8 mouse cellular contexts compared by ENCODE assay signal in the genomic region with DNA sequence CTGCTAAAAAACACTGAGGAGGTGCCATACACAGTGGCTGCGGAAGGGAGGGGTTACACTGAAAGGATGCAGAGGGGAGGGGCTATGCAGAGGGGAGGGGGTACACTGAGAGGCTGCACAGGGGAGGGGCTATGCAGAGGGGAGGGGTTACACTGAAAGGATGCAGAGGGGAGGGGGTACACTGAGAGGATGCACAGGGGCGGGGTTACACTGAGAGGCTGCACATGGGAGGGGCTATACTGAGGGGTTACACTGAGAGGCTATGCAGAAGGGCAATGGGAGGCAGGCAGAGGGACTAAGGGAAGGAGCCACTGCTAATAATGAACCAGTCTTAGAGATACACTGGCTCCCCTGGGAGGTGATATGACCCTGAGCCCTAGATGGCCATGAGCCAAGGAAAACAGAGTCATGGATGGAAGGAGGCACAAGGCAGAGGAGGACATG. TPM values are rescaled to one million over a fixed set of nuclear protein-coding genes. Genes with fewer than 3 reads are reported as not detected.
DNase-seq lines count a peak whose midpoint lies in the region; ATAC-seq and TF ChIP-seq lines count a peak whose summit lies in the region.

No protein-coding gene starts in this region.

- no peaks in the 10 kb centered on the region for H3K36me3 ChIP-seq in forebrain, embryonic 13.5 days (ENCODE audit: poor library complexity, severe bottlenecking)
- 0 out of 2 replicates have a peak, but pooled peaks cover 2% of the 10 kb centered on the region for H3K36me3 ChIP-seq in limb, embryonic 10.5 days

- H3K27ac ChIP-seq in forebrain, embryonic 13.5 days: 0 out of 2 replicates have a peak overlapping the region, but pooled peaks have one; percentile 88
- peak overlapping the region; percentile 79 for H3K27ac ChIP-seq in limb, embryonic 10.5 days

- no peak for TF ChIP-seq CTCF in lung, adult 2 months (IDR thresholded peaks at IDR 0.05; ENCODE audit: insufficient read depth, low read length)

- 52% methylated on average over 2 of the region's 2 CpGs for WGBS in lung, adult 2 months
- WGBS in forebrain, embryonic 13.5 days: 4% methylated on average over 2 of the region's 2 CpGs
- 39% methylated on average over 2 of the region's 2 CpGs for WGBS in limb, embryonic 10.5 days

- peak; percentile 41 for DNase-seq in lung, postnatal 10 days
- no peak for DNase-seq in lung, adult 2 months
- DNase-seq in limb, embryonic 10.5 days (ENCODE audit: low spot score): no peak
- peak; percentile 95 for DNase-seq in retina, postnatal 1 day
- no peak for DNase-seq in cerebellum, adult 9-11 months
- no peak for DNase-seq in frontal cortex, postnatal 10 days (ENCODE audit: low spot score in 2 of 2)
- no peak for DNase-seq in layer of hippocampus, postnatal 10 days (ENCODE audit: low spot score in 2 of 2)

- no peaks in the 10 kb centered on the region for H3K4me1 ChIP-seq in lung, adult 2 months (ENCODE audit: control insufficient read depth, insufficient read depth, low read length)
- H3K4me1 ChIP-seq in forebrain, embryonic 13.5 days: peaks cover 41% of the 10 kb centered on the region
- peaks cover 60% of the 10 kb centered on the region for H3K4me1 ChIP-seq in limb, embryonic 10.5 days

- no peaks in the 10 kb centered on the region for H3K9me3 ChIP-seq in forebrain, embryonic 13.5 days (replicated peaks)
- H3K9me3 ChIP-seq in limb, embryonic 10.5 days (replicated peaks): no peaks in the 10 kb centered on the region

- ATAC-seq in forebrain, embryonic 13.5 days: peak; percentile 77

- no peak for TF ChIP-seq POLR2A in lung, adult 2 months (IDR thresholded peaks at IDR 0.05; ENCODE audit: borderline replicate concordance, extremely low read depth, low read depth, low read length)

- no peak overlapping the region for H3K4me3 ChIP-seq in lung, adult 2 months (replicated peaks; ENCODE audit: extremely low read depth, low read depth, low read length)
- H3K4me3 ChIP-seq in forebrain, embryonic 13.5 days: no peak overlapping the region
- no peak overlapping the region for H3K4me3 ChIP-seq in limb, embryonic 10.5 days

- no peaks in the 10 kb centered on the region for H3K27me3 ChIP-seq in forebrain, embryonic 13.5 days
- H3K27me3 ChIP-seq in limb, embryonic 10.5 days (ENCODE audit: low read depth, poor library complexity, severe bottlenecking): no peaks in the 10 kb centered on the region

- H3K4me2 ChIP-seq in forebrain, embryonic 13.5 days: peak overlapping the region; percentile 50; the same call in 1 of the 2 replicates

- H3K9ac ChIP-seq in forebrain, embryonic 13.5 days: no peak overlapping the region

RNA-seq across cellular contexts. Expression of gene Col18a1, which starts 14.1 kb away (rescaled TPM):
- polyA plus RNA-seq in lung, adult 2 months (2012; rRNA removed): 38.1 and 39.3 TPM in 2 replicates
- polyA plus RNA-seq in forebrain, embryonic 13.5 days (2015; fragmentation: Nextera tagmentation; extraction: Ambion mirVana): 35.5 and 38.9 TPM in 2 replicates
- 149 and 159 TPM in 2 replicates for polyA plus RNA-seq in limb, embryonic 10.5 days (2016; fragmentation: Nextera tagmentation; extraction: Ambion mirVana)
- 10 to 100 TPM; 13.0 to 13.5 TPM for total RNA-seq in layer of hippocampus, postnatal 10 days (2021)

Comparison
In these comparisons a context has a peak if more than half of its experiments do, and no peak if none do; other contexts are left out.
1. DNase-seq: peak in lung, postnatal 10 days (single experiment) and retina, postnatal 1 day (single experiment); none in lung, adult 2 months (single experiment), limb, embryonic 10.5 days (single experiment), cerebellum, adult 9-11 months (single experiment), frontal cortex, postnatal 10 days (0 of 2) and layer of hippocampus, postnatal 10 days (0 of 2).